Mouse (Mus musculus): Measurements from ENCODE around the gene Klc1.
"Not testable (repeated sequence)": the region's sequence is repeated elsewhere in the genome, so short reads cannot be mapped to it uniquely, and the experiment has no call there.

GRCm38 (mm10) chr12:111736676-111737075 is 22.0 kb upstream of the Klc1 start:
- not testable (repeated sequence) for TF ChIP-seq CTCF (conservative IDR thresholded peaks at IDR 0.05; ENCODE audit: insufficient read depth, insufficient read length, low read depth, low read length); POLR2A (IDR thresholded peaks at IDR 0.05; ENCODE audit: low read depth, low read length)

All from kidney, adult 2 months (tissue).